Mouse (Mus musculus) frontal cortex, postnatal 10 days (tissue): Measurements from ENCODE around the gene Fmnl3.
A peak's percentile ranks its signal among the peaks of the same experiment; 100 is the strongest.

Experiments
- DNase-seq, 2 experiments: peaks; one replicate each; pipeline ENCODE4 v3.0.0; 2022; ENCODE audit warnings: low spot score in 2 of 2, mixed read lengths in 1 of 2

The Fmnl3 gene

DNA sequence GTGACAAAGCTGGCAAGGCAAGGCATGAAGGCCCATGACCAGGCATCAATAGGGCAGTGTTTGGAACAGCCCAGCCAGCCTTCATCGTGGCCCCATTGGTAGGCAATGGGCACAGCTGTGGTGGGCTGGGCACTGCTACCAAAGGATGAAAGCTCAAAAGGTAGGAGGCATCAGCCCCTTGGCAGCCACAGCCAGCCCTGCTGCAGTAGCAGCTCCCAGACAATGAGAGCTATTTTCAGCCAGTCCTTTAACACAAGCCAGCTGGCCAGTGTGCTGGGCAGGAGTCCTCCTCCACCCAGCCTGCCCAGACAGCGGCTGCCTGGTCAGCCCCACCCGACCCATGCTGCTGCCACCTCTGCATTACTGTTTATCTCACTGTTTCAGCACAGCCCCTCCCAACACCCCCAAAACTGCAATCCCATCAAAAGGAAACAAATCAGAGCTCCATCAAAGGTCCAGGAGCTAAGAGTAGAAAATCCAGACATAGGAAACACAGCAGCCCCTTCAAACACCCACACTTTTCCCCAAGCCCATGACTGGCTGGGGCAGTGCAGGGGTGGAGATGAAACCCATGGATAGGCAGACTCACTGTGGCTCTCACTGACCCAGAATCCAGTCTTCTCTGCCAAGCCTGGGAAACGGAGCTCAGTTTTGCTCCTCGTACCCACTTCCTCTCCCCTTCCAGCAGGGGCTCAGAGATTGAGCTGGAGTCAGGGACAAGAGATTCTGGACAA lies 26.7 kb downstream of the Fmnl3 start:
- DNase-seq = peak; percentile 43 to 52

DNA sequence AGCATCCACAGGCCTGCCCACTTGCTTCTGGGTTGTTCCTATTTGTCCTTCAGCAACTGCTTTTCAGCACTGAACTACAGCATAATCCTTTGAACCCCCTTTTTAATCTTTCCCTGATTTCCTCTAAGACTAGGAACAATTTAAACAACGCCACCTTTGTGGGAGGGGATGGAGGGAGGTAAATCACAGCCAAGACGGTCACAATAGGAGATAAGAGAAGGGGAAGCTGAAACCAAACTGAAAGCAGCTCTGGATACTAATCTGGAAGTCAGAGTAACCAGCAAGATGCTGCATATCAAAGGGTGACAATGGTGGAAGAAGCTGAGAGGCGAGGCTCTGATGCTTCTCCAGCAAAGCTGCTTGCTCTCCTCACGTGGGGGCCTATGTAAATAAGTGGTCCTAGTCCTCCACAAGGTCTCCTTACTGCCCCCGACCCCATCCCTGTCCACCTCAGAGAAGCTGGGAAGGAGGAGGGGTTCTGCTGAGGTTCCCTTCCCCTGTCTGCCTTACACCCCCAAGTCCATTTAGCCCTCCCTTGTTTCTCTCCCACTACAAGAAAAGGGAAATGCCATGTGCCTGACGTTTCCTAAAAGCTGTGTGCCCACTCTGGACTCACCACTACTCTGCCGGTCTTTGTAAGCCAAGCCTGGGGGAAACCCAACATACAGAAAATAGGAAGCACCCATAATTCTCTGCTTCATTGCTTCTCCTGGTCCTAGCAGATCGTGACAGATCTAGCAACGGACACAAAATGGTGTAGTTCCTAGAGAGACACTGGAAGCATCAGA lies 27.9 kb downstream of the Fmnl3 start:
- DNase-seq = no peak

DNA sequence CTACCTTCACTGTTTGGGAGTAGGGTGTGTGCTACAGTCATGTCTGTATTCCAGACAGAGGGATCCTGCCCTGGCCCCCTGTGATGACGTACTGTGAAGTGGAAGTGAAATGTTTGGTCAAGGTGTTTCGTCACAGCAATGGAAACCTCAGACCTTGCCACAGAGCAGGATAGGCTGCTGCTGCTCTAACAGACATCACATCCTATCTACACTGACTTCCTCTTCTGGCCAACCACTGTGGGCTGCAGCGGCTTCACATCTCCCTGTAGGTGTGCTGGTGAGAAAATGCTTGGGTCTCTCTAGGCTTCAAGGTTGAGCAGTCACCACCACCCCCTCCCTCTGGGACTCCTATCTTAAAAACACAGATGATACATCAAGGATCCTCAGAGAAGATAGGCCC lies 29.2 kb downstream of the Fmnl3 start:
- DNase-seq = no peak

DNA sequence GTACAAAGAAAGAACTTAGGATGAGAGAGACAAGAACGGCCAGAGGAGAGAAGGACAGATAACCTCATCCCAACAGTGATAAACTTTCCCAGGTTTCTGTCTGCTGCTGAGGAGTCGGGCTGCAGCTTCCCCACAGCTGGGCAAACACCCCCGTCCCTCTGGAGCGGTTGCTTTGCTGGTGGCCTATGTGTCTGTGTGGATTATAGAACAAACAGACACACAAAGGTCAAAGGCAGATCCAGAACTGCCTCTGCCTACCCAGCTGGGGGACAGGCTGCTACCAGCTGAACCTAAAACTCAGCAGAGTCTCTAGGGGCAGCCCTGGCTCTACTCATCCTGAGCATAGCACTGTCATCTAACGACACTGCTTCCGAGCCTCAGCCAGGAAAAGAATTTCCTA lies 30.6 kb downstream of the Fmnl3 start:
- no peak for DNase-seq

DNA sequence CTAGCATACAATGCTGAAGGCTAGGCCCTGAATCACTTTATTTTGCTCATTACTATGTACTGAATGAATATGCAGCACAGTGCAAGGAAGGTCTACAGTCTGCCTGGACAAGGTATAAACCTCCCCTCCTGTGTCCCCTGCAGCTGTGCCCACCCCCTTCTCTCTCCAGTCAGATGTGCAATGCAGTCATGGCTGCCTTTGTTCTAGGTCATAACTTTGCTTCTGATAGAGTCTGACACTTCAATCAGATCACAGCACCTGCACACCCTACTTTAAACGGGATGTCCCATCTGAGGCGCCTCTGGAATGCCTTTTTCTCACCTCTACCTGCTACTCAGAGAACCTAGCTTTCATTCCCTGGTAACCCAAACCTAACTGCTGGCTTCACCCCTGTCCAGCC lies 31.4 kb downstream of the Fmnl3 start:
- no peak for DNase-seq

DNA sequence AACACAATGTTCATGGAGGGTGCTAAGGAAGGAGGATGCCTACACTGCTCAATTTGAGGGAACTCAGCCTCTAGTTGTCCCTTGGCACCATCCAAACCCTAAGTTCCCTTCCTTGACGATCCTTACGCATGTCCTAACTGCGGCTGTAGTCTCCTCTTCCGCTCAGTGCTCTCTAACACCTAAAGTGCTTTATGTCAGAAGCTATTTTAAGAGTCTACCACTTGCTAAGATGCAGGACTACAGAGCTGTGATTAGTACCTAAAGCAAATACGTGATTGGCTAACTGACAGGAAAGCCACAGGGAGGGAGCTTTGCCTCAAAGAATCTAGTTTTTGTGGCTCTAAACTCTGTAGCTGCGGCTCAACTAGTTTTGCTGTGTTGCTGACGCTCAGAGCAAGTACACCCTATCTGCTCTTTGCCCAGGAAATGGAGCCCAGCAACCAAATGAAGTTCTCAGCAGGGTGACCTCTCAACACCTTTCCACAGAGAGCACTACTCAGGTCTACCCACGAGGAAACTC lies 34.4 kb downstream of the Fmnl3 start:
- DNase-seq = no peak

DNA sequence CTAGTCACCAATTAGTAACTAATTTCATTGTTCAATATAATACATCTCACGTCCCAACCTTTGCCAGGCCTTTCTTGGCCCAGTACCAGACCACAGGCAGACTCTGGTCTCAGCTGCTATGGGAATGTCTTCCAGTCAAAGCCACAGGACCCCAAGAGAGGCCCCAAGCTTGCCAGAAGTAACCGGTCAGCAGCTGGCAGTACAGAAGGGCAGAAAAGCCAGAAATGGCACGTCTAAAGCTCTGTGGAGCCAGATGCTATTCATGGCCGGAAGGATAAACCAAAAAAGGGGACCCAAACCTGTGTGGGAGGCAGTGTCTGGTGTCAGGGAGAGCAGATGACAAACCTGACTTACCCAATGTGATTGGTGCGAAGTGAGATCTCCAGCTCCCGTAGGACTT lies 35.8 kb downstream of the Fmnl3 start:
- DNase-seq = no peak

DNA sequence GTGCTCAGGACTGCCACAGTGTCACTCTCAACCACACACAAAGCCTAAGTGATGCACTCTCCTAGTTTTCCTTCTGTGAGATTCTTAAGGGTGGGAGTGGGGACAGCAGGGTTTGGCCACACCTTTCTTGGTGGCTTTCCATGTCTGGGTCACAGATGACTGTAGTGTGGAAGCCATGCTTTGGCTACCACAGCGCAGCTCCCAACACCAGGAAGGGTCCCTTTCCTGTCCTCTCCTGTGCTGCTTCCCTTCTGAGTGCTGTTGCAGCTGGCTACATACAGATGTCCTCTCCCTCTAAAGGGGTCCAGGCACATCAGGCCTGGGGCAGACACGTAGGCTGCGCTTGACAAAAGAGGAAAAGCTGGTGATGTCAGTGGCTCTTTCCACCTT lies 36.6 kb downstream of the Fmnl3 start:
- no peak for DNase-seq

DNA sequence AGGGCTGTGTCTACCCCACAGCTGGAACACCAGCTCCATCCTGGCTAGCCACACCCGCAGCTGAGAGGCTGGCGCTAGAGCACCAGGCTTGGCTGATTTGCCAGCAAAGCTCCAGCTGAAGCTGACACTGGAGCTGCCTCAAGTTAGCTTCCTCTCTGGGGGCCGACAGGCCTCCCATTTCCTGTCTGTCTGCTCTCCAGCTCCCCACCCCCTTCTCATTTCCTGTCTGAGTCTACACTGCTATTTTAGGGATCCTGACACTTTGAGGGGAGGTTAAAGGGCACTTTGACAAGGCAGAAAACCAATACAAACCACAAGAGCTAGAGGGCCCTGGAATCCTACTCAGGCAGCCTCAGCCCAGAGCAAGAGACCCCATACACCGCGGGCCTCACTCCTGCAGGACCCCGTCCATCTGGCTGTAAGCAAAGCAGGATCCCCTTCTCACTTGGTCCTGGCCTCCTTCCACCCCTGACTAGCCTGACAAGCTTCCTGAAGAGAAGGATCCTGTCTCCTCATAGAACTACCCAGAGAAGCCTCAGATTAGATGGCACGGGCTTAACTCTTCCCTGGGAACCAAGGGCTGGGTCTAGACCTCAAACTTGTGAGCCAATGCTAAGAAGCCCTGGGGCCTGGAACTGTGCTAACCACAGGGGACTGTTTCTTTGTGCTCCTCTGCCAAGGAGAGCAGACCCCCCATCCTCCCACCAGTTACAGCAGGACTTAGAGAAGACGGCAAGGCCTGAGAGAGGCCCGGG lies 37.2 kb downstream of the Fmnl3 start:
- peak; percentile 42 to 58 for DNase-seq

DNA sequence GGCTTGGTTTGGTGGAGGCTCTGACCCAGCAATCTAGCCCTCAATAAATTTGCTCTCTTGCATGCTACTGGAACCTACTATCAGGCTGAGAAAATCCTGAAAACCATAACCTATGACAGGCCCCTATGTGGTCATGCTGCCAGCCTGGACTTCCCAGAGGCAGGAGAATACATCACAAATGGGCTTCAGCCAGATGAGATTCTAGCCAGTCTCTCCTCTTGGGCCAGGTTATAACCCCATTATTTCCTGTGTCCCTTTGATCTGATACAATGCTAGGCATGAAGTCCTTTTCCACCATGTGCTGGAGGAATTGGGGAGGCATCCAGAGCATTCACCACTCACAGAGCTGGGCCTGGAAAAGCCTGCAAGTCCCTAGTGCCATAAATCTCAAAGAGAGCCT lies 38.2 kb downstream of the Fmnl3 start:
- DNase-seq = no peak

DNA sequence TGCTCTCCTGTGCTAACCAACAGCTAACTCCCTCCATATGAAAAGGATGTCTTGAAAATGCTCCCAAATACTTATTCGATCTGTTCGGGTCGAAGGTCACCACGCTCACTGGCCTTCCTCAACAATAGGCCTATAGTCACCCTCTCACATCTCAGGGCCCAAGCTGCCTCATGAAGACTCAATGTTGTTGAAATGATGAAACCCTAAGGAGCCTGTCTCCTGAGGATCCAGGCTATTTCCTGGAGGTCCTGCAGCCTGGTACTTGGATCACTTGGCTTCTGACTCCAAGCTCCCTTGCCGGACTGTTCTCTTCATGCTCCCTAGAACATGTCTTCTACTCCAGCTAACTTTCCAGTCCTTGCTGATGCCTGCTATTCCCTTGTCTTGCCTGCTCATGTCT lies 38.9 kb downstream of the Fmnl3 start:
- DNase-seq = no peak

DNA sequence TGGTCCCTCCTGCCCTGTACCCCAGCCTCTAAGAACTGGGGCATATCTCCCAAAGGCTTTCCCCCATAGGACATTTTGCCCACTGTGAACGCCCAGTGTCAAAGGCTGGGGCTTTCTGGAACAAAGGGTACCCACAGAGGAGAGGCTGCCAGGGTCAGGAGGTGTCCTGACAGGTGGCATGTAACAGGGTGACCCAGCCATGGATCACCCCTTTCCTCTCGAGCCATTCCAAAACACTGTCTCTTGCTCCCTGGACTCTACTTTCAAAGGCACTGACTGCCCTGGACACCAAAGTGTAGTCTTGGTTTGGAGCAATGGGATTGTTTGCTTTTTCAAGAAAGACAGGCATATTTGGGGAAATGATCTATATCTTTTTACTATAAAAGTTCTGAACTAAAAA lies 40.0 kb downstream of the Fmnl3 start:
- no peak for DNase-seq

DNA sequence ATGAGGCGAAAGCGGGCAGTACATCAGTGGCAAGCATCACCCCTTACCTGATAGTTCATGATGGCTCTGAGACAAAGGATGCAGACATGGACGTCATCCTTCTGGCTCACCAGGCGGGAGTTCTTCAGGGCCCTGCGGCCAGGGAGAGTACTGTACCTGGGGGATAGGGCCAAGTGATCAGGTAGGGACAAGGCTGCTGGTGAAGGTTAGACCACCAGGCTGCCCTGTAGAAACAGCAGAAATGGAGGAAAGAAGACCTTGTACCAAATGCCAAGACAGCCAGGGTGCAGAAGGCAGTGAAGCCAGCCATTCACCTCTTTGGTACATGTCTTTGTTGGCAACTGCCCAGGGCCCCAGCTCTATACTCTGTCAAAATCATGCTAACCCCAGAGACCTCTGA lies 42.3 kb downstream of the Fmnl3 start:
- DNase-seq = no peak

DNA sequence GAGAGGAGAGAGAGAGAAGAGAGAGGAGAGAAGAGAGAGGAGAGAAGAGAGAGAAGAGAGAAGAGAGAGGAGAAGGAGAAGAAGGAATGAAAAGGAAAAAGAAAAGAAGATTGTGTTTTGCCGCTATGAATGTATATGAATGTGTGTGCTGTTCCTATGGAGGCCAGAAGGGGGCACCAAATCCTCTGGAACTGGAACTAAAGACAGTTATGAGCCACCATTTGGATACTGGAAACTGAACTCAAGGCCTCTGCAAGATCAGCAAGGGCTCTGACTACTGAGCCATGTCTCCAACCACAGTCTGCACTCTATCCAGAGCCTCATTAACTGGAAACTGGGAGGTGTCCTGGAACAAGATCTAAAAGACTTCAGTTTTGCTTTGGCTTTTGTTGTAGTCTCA lies 43.3 kb downstream of the Fmnl3 start:
- DNase-seq = no peak

DNA sequence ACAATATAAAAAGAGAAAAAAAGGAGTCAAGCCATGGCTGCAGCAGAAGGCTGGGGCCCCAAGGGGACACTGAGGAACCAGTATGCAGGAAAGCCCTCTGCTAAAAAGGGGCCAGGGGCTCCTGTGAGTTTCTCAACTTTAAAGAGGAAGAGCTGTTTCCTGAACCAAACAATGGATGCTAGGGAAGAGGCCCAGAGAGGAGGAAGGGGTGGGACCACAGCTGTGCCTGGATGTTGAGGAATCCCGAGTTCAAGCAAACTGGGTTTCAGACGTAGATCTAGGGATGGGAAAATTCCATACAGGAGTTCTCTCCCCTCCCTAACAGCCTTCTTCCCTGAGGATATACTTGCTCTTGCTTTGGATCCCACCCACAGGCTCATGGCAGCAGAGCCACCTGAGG lies 43.9 kb downstream of the Fmnl3 start:
- DNase-seq = no peak

DNA sequence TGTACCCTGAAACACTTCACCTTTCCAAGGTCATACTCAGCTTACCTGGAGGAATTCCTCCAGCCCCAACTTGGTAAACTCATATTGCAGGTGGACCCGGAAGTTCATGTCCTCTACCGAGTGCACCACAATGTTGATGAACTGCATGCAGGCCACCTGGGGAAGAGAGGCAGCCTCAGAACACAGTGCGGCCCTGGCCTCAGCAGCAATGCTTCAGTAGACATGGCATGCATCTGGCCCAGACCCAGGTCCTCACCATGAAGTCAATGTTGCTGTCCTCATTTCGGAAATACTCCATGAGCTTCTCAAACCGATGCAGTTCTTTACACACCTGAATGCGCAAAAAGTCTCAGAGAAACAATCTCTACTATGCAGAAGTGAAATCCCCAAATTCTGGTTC lies 44.7 kb downstream of the Fmnl3 start:
- DNase-seq = no peak

DNA sequence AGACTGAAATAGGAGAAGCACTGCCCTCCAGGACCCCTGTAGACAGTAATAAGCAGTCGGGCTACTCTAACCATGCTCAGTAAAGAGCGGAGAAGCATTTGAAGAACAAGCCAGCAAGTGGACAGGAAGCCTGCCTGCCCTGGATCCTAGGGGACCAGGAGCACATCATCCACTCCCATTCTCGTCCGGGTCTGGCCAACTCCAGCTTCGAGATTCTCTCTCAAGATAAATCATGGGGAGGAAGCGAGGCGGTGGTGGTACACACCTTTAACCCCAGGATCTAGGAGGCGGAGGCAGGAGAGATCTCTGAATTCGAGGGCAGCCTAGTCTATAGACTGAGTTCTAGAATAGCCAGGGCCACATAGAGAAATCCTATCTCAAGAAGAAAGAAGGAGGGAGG lies 46.1 kb downstream of the Fmnl3 start:
- DNase-seq = no peak

DNA sequence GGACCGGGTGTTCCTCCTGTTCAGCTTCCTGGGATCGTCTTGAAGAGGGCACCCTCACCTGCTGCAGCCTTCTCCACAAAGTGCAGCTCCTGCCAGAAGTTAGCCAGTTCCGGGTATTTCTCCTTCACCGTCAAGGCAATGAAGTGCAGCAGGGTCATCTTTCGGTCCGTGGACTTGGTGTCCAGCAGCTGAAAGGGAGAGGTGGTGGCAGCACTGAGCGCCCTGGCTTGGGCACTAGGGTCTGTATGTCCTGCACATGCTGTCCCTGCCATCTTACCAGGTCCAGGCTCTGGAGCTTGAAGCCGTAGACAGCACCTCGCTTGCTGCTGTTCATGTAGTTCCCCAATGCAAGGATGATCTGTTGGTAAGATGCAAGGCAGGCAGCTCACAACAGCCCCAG lies 49.3 kb downstream of the Fmnl3 start:
- no peak for DNase-seq

DNA sequence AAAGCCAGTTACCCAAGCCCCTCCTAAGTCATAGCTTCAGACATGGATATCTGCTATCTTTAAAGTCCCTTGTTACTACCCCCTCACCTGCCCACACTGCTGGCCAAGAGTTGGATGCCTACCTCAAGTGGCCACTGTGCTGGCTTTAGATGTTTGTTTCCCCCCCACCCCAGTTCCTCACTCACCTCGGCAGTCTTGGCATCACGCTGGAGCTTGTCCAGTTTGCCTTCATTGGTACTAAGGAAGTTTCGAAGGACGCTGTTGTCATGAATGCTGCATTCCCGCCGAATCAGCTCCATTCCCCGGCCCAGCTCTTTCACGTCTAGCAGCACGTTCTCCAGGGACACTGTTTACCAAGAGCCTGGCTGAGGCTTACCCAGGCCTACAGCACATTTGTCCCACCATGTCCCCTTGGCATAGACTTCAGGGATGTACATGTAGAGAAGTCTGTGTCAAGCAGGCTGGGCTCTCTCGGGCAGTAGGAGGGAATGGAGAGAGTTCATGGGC lies 50.1 kb downstream of the Fmnl3 start:
- no peak for DNase-seq

DNA sequence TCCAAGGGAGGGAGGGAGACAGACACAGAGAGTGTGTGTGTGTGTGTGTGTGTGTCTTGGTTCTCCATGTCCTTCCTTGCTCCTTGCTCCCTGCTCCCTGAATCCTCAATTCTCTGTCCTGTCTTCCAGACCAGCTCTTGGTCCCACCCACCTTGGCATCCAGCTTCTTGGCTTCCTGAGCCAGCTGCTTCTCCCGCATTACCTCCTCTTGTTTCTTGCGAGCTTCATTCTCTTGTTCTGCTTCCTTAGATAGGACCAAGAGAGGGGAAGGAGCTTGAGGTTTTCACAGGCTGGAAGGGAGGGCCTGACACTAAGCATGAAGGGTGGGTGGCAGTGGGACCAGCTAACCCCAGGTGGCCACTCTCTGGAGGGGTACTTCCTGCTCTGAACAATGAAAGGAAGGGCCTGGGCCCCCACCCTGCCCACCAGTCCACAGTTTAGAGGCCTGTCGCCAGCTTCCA lies 50.8 kb downstream of the Fmnl3 start:
- no peak for DNase-seq

DNA sequence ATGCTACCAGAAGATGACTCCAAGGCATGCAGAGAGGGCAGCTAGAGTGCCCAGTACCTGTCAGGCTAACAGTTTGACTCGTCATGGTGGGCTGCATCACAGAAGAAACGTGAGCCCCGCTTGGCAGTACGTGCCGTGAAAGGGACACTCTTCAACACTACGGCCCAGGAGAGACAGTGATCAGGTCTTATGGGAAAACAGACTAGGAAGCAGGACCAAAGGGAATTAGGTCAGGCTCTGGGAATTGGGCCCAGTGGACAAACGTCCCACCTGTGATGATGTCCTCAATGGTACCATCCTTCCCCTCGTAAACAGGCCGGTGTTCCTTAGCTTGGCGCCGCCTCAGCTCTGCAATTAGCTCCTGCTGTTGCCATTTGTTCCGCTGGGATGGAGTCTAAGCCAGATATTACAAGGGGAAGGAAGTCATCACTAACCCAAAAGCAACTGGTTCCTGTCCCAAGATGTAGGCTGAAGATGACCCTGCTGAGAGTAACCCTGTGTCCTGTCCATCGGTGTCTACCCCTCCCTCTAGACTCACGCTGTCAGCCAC lies 51.3 kb downstream of the Fmnl3 start:
- DNase-seq = no peak

DNA sequence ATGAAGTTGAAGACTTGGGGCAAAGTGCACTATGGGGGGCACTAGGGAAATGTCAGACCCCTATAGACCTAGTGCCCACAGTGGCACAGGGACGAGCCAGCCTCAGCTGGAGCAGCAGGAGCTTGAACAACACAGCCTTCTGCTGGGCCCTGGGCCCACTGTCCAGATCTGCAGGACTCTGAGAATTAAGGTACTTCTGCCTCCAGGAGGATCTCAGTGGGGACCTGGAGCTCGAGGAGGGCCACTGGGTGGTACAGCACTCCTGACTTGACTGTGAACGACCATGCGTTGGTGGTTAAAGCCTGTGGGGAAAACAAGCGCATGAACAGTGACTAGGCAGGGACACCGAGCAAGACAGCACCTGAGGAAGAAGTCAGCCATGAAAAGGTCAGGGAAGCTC lies 52.2 kb downstream of the Fmnl3 start:
- DNase-seq = no peak
